ENCODE assay signal across 29 mouse cellular contexts in genomic region chr1:37601461-37601860, GRCm38 (mm10).
DNase-seq lines count a peak whose midpoint lies in the region; ATAC-seq and TF ChIP-seq lines count a peak whose summit lies in the region.
"Had no signal": no experiment of that assay in that cellular context is flagged by ENCODE, and none has a peak within 500 bp of the region (broad histone marks: within the 10 kb centered on the region; RNA-seq: fewer than 3 reads in every experiment).

No protein-coding gene starts in this region.

- dilution Hi-C loops in CH12.LX (cut with MboI; ENCODE audit: extremely low pct_ligation_motif_present, extremely low pct_unique_long_range_greater_than_20kb, low sequenced_read_pairs) = no loop called here

- H3K9me3 ChIP-seq in CH12.LX (replicated peaks; ENCODE audit: low read length) (no peaks in the 10 kb centered on the region), ES-E14 (ENCODE audit: control insufficient read depth, insufficient read depth, low read depth, low read length) (no peaks in the 10 kb centered on the region)
- H3K9me3 ChIP-seq in forebrain, embryonic 16.5 days (ENCODE audit: control insufficient read depth, low read length) = no peaks in the 10 kb centered on the region
- H3K9me3 ChIP-seq: embryonic facial prominence, embryonic 10.5 days; embryonic facial prominence, embryonic 13.5 days; forebrain, embryonic 12.5 days; G1E; heart, embryonic 10.5 days; heart, embryonic 13.5 days; hindbrain, embryonic 12.5 days; hindbrain, embryonic 15.5 days had no signal

- intact Hi-C loops in heart, adult 2 months (cut with DNase I) = no loop called here

- in situ Hi-C loops in CH12.LX (cut with MboI; ENCODE audit: low pct_ligation_motif_present, low pct_unique_long_range_greater_than_20kb, low sequenced_read_pairs) = no loop called here
- in situ Hi-C loops in ES-E14 (cut with MboI; ENCODE audit: low sequenced_read_pairs in 2 of 2, unreplicated experiment in 2 of 2) = no loop called here

- no peaks in the 10 kb centered on the region for H3K79me2 ChIP-seq in heart, adult 2 months (replicated peaks; ENCODE audit: control insufficient read depth, insufficient read depth, low read length)
- H3K79me2 ChIP-seq in CH12.LX (replicated peaks; ENCODE audit: control insufficient read depth, extremely low read depth, insufficient read depth, poor library complexity, severe bottlenecking) = no peaks in the 10 kb centered on the region

- no peak for TF ChIP-seq CTCF in heart, adult 2 months (IDR thresholded peaks at IDR 0.05)
- no peak for TF ChIP-seq CTCF in CH12.LX (conservative IDR thresholded peaks at IDR 0.05 in 1 of 2, IDR thresholded peaks at IDR 0.05 in 1 of 2; ENCODE audit: low read depth in 2 of 2, low read length in 2 of 2)

- H3K4me1 ChIP-seq in heart, adult 2 months (ENCODE audit: control insufficient read depth, insufficient read depth, low read length) = peaks cover 5% of the 10 kb centered on the region
- H3K4me1 ChIP-seq in CH12.LX (ENCODE audit: control insufficient read depth in 1 of 2, insufficient read depth in 2 of 2) (peaks cover 30 to 57% of the 10 kb centered on the region in 2 experiments), ES-E14 (ENCODE audit: control insufficient read depth in 2 of 2, insufficient read depth in 2 of 2, low read length in 2 of 2, poor library complexity in 1 of 2) (peaks cover 0 to 3% of the 10 kb centered on the region in 2 experiments; a peak in 1 of 4 replicates)
- H3K4me1 ChIP-seq in forebrain, embryonic 16.5 days (replicated peaks; ENCODE audit: control insufficient read depth, insufficient read depth, low read length) = no peaks in the 10 kb centered on the region; the same call in 1 of the 2 replicates
- H3K4me1 ChIP-seq: embryonic facial prominence, embryonic 10.5 days; embryonic facial prominence, embryonic 13.5 days; forebrain, embryonic 12.5 days; hindbrain, embryonic 12.5 days; hindbrain, embryonic 15.5 days had no signal

- 81% methylated on average over 8 of the region's 8 CpGs for WGBS in heart, adult 2 months
- 83% methylated on average over 8 of the region's 8 CpGs for WGBS in forebrain, embryonic 16.5 days

- no peak overlapping the region; the same call in 1 of the 2 replicates for H3K4me2 ChIP-seq in CH12.LX (ENCODE audit: insufficient read depth, low read depth, poor library complexity, severe bottlenecking)
- no peak overlapping the region for H3K4me2 ChIP-seq in forebrain, embryonic 16.5 days (ENCODE audit: low read length)
- H3K4me2 ChIP-seq: embryonic facial prominence, embryonic 13.5 days; forebrain, embryonic 12.5 days; heart, embryonic 13.5 days; hindbrain, embryonic 12.5 days; hindbrain, embryonic 15.5 days had no signal

- no peak for TF ChIP-seq EP300 in heart, adult 2 months (IDR thresholded peaks at IDR 0.05; ENCODE audit: insufficient read depth, low read depth, low read length)
- no peak for TF ChIP-seq EP300 in CH12.LX (IDR thresholded peaks at IDR 0.05; ENCODE audit: low read length)

- no peak overlapping the region for H3K4me3 ChIP-seq in heart, adult 2 months
- peak overlapping the region in 1 of 3 experiments; percentile 11 for H3K4me3 ChIP-seq in CH12.LX (replicated peaks in 1 of 3; ENCODE audit: low read depth in 2 of 3, low read length in 2 of 3, poor library complexity in 1 of 3)
- H3K4me3 ChIP-seq in ES-E14 (ENCODE audit: insufficient read depth in 1 of 2, low read depth in 1 of 2, low read length in 2 of 2, poor library complexity in 1 of 2, severe bottlenecking in 1 of 2) = no peak overlapping the region
- no peak overlapping the region for H3K4me3 ChIP-seq in forebrain, embryonic 16.5 days (replicated peaks; ENCODE audit: low read length)
- H3K4me3 ChIP-seq: embryonic facial prominence, embryonic 10.5 days; embryonic facial prominence, embryonic 13.5 days; erythroblast, embryonic 14.5 days; forebrain, embryonic 12.5 days; heart, embryonic 10.5 days; heart, embryonic 13.5 days; hindbrain, embryonic 12.5 days; hindbrain, embryonic 15.5 days had no signal

- no peak overlapping the region for H3K9ac ChIP-seq in heart, adult 2 months (ENCODE audit: low read depth, low read length)
- no peak overlapping the region for H3K9ac ChIP-seq in CH12.LX (ENCODE audit: insufficient read depth, low read depth)
- no peak overlapping the region for H3K9ac ChIP-seq in ES-E14 (ENCODE audit: insufficient read depth, low read depth, low read length, poor library complexity, severe bottlenecking)
- no peak overlapping the region for H3K9ac ChIP-seq in forebrain, embryonic 16.5 days (replicated peaks; ENCODE audit: low read depth, low read length)
- H3K9ac ChIP-seq: embryonic facial prominence, embryonic 13.5 days; forebrain, embryonic 12.5 days; forebrain, postnatal 0 days; heart, embryonic 13.5 days; hindbrain, embryonic 12.5 days; hindbrain, embryonic 15.5 days had no signal

- H3K36me3 ChIP-seq in heart, adult 2 months (ENCODE audit: control insufficient read depth, insufficient read depth, low read length) = no peaks in the 10 kb centered on the region
- H3K36me3 ChIP-seq in CH12.LX (replicated peaks in 1 of 2; ENCODE audit: control insufficient read depth in 1 of 2, insufficient read depth in 1 of 2, low read length in 1 of 2) (no peaks in the 10 kb centered on the region), ES-E14 (ENCODE audit: control insufficient read depth, insufficient read depth, low read length, poor library complexity, severe bottlenecking) (no peaks in the 10 kb centered on the region)
- no peaks in the 10 kb centered on the region for H3K36me3 ChIP-seq in forebrain, embryonic 16.5 days (ENCODE audit: control insufficient read depth, insufficient read depth)
- H3K36me3 ChIP-seq: embryonic facial prominence, embryonic 10.5 days; embryonic facial prominence, embryonic 13.5 days; forebrain, embryonic 12.5 days; G1E; heart, embryonic 10.5 days; heart, embryonic 13.5 days; hindbrain, embryonic 12.5 days; hindbrain, embryonic 15.5 days had no signal

- TF ChIP-seq RAD21 in CH12.LX (IDR thresholded peaks at IDR 0.05; ENCODE audit: low read depth, low read length) = no peak

- ATAC-seq in forebrain, embryonic 16.5 days = no peak
- ATAC-seq: CD4-positive, CD25-positive, alpha-beta regulatory T cell, adult 4 months; forebrain, postnatal 0 days; intestine, postnatal 0 days; Patski had no signal

- TF ChIP-seq POLR2A in heart, adult 2 months (IDR thresholded peaks at IDR 0.05; ENCODE audit: insufficient read depth, low read depth, low read length) = no peak
- no peak for TF ChIP-seq POLR2A in CH12.LX (IDR thresholded peaks at IDR 0.05; ENCODE audit: low read depth, low read length)

- no peaks in the 10 kb centered on the region for H3K27me3 ChIP-seq in heart, adult 2 months (ENCODE audit: control insufficient read depth, insufficient read depth, low read length)
- no peaks in the 10 kb centered on the region for H3K27me3 ChIP-seq in CH12.LX (replicated peaks)
- H3K27me3 ChIP-seq in forebrain, embryonic 16.5 days (replicated peaks; ENCODE audit: control insufficient read depth, insufficient read depth, low read length) = no peaks in the 10 kb centered on the region
- H3K27me3 ChIP-seq: embryonic facial prominence, embryonic 13.5 days; forebrain, embryonic 12.5 days; heart, embryonic 13.5 days; hindbrain, embryonic 12.5 days; hindbrain, embryonic 15.5 days; Patski had no signal

- no peak for DNase-seq in heart, adult 2 months
- DNase-seq in heart, adult 8-10 months (ENCODE audit: low spot score) = no peak
- DNase-seq in CH12.LX (ENCODE audit: extremely low read depth) = no peak
- no peak for DNase-seq in ES-E14 (ENCODE audit: low read depth, low spot score)
- DNase-seq in skeletal muscle tissue, adult 2 months (ENCODE audit: low read depth, low spot score) = peak; percentile 12
- DNase-seq: adrenal gland, postnatal 10 days; adrenal gland, postnatal 36 days; cerebellum, adult 11-12 months; cerebellum, adult 8-10 months; cerebellum, postnatal 10 days; cerebellum, postnatal 36 days; embryo, embryonic 11 days; forebrain, postnatal 0 days; gastrocnemius, postnatal 10 days; gastrocnemius, postnatal 36 days; heart, postnatal 14 days had no signal

- H3K27ac ChIP-seq in heart, adult 2 months = peak overlapping the region; percentile 38
- peak overlapping the region; percentile 77 for H3K27ac ChIP-seq in CH12.LX (ENCODE audit: insufficient read depth, low read depth)
- peak overlapping the region; percentile 50; the same call in 1 of the 2 replicates for H3K27ac ChIP-seq in ES-E14 (ENCODE audit: insufficient read depth, low read depth, low read length, poor library complexity, severe bottlenecking)
- no peak overlapping the region for H3K27ac ChIP-seq in forebrain, embryonic 16.5 days (ENCODE audit: low read length)
- H3K27ac ChIP-seq: embryonic facial prominence, embryonic 10.5 days; embryonic facial prominence, embryonic 13.5 days; forebrain, embryonic 12.5 days; heart, embryonic 10.5 days; heart, embryonic 13.5 days; hindbrain, embryonic 12.5 days; hindbrain, embryonic 15.5 days had no signal

TF ChIP-seq in CH12.LX, 34 proteins besides CTCF, POLR2A, EP300 and RAD21:
- no peak for TF ChIP-seq ETS1 (conservative IDR thresholded peaks at IDR 0.05; ENCODE audit: low read depth, low read length)
- peak; percentile 31; the same call in 1 of the 2 replicates for TF ChIP-seq BHLHE40 (IDR thresholded peaks at IDR 0.05; ENCODE audit: low read depth, low read length)

TF ChIP-seq in ES-E14, 5 proteins besides CTCF, POLR2A, EP300 and RAD21:
- no peak for TF ChIP-seq ZNF384 (IDR thresholded peaks at IDR 0.05; ENCODE audit: low read depth, low read length)
- no peak for TF ChIP-seq MAFK (IDR thresholded peaks at IDR 0.05; ENCODE audit: insufficient read depth, low read depth, low read length)
- TF ChIP-seq HCFC1 (IDR thresholded peaks at IDR 0.05; ENCODE audit: borderline replicate concordance, insufficient read depth, low read length) = no peak
- TF ChIP-seq CHD2 (IDR thresholded peaks at IDR 0.05; ENCODE audit: low read depth, low read length) = no peak
- no peak for TF ChIP-seq ZC3H11A (IDR thresholded peaks at IDR 0.05; ENCODE audit: borderline replicate concordance, low read depth, low read length)
TF ChIP-seq in ES-E14: peak in this region for 0.
